Mouse (Mus musculus) kidney, adult 18-20 months (tissue): ENCODE data around the gene Igf2bp2.

Experiments used
- DNase-seq: peaks from one replicate; pipeline ENCODE4 v3.0.0; 2021

Gene Igf2bp2

GRCm38 (mm10) chr16:22097659-22098058 is 65.4 kb downstream of the Igf2bp2 start:
- no peak for DNase-seq

GRCm38 (mm10) chr16:22095751-22096150 is 67.3 kb downstream of the Igf2bp2 start:
- DNase-seq, result no peak

GRCm38 (mm10) chr16:22091255-22091783 is 71.8 kb downstream of the Igf2bp2 start:
- no peak for DNase-seq

GRCm38 (mm10) chr16:22085411-22085810 is 77.7 kb downstream of the Igf2bp2 start:
- no peak for DNase-seq

GRCm38 (mm10) chr16:22080125-22080710 is 82.9 kb downstream of the Igf2bp2 start:
- no peak for DNase-seq

- DNase-seq, result no peak
Measured at GRCm38 (mm10) chr16:22076620-22076941, 86.5 kb downstream of the Igf2bp2 start.

GRCm38 (mm10) chr16:22075829-22076619 is 87.1 kb downstream of the Igf2bp2 start:
- no peak for DNase-seq

- no peak for DNase-seq
Measured at GRCm38 (mm10) chr16:22075067-22075466, 88.0 kb downstream of the Igf2bp2 start.

GRCm38 (mm10) chr16:22071361-22071760 is 91.7 kb downstream of the Igf2bp2 start:
- no peak for DNase-seq

- peak; percentile 13 for DNase-seq
Measured at GRCm38 (mm10) chr16:22067406-22067805, 95.7 kb downstream of the Igf2bp2 start.

GRCm38 (mm10) chr16:22065536-22065935 is 97.6 kb downstream of the Igf2bp2 start:
- DNase-seq, result no peak

- DNase-seq, result no peak
Measured at GRCm38 (mm10) chr16:22062284-22062683, 100.8 kb downstream of the Igf2bp2 start.

GRCm38 (mm10) chr16:22061555-22062160 is 101.4 kb downstream of the Igf2bp2 start:
- no peak for DNase-seq

- DNase-seq, result no peak
Measured at GRCm38 (mm10) chr16:22060416-22060815, 102.7 kb downstream of the Igf2bp2 start.

GRCm38 (mm10) chr16:22058871-22059270 is 104.2 kb downstream of the Igf2bp2 start:
- no peak for DNase-seq

GRCm38 (mm10) chr16:22057498-22057897 is 105.6 kb downstream of the Igf2bp2 start:
- no peak for DNase-seq

- DNase-seq, result no peak
Measured at GRCm38 (mm10) chr16:22053411-22053810, 109.7 kb downstream of the Igf2bp2 start.

GRCm38 (mm10) chr16:22046739-22047366 is 116.2 kb downstream of the Igf2bp2 start:
- DNase-seq, result no peak

- no peak for DNase-seq
Measured at GRCm38 (mm10) chr16:22045930-22046329, 117.2 kb downstream of the Igf2bp2 start.

- DNase-seq, result no peak
Measured at GRCm38 (mm10) chr16:22043830-22044229, 119.3 kb downstream of the Igf2bp2 start.

GRCm38 (mm10) chr16:22039978-22040377 is 123.1 kb downstream of the Igf2bp2 start:
- no peak for DNase-seq

- no peak for DNase-seq
Measured at GRCm38 (mm10) chr16:22038554-22038953, 124.5 kb downstream of the Igf2bp2 start.

GRCm38 (mm10) chr16:22027474-22027873 is 135.6 kb downstream of the Igf2bp2 start:
- no peak for DNase-seq
